Mouse (Mus musculus) spleen, adult 12 weeks (tissue): Measurements from ENCODE around the gene Mri1.

Experiments used
- DNase-seq: peaks from one replicate; pipeline ENCODE4 v3.0.0; 2022; ENCODE audit warnings: low spot score

Gene Mri1

DNA sequence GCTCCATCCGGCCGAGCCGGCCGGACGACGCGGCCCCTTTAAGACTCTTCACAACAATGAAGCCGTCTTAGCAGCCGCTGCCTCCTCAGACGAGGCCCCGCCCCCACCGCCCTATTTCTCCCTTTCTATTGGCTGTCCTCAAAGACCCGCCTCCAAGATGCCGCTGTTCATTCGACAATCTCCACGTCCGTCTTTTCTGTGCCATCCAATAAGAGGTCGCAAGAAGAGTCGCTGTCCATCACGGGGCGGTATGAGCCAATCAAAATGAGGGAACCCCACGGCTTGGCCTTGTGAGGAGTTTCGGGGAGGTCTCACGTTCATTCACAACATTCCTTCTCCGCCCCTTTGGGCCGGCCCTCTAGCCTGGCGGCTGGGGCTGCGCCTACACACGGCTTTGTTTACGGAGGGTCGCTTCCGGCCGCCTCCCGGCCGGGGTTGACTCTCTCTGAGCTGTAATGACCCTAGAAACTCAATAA, 20.1 kb downstream of the Mri1 start, which contains the start of gene Zswim4:
Gene Zswim4, minus strand, starts transcription at position 58 of the 476 bp plus-strand sequence.
- DNase-seq, result peak; percentile 96

DNA sequence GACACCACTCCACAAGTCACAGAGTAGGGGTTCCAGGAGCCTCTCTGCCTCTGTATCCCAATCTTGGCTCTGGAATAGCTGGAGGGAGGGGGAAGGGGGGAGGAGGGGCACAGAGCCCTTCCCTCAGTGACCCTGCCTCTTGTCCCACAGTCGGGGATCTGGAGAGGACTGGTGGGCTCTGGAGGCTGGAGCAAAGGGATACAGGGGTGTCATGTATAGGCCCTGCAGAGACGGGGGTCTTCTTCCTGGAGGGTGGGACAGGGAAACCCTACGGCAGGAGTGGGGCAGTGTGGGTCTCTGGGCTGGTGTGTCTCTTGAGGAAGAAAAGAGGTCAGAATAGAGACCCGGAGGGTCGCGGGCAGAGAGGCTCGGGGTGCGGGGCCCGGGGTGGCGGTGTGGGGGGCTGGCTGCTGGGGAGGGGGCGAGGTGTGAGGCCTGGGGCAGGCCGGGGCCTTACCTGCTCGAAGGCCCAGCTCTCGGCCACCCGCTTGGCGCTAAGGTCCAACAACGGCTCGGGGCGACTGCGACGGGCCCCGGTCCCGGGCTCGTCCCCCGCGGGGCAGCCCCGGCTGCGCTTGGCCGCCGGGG, 20.6 kb downstream of the Mri1 start:
- no peak for DNase-seq

DNA sequence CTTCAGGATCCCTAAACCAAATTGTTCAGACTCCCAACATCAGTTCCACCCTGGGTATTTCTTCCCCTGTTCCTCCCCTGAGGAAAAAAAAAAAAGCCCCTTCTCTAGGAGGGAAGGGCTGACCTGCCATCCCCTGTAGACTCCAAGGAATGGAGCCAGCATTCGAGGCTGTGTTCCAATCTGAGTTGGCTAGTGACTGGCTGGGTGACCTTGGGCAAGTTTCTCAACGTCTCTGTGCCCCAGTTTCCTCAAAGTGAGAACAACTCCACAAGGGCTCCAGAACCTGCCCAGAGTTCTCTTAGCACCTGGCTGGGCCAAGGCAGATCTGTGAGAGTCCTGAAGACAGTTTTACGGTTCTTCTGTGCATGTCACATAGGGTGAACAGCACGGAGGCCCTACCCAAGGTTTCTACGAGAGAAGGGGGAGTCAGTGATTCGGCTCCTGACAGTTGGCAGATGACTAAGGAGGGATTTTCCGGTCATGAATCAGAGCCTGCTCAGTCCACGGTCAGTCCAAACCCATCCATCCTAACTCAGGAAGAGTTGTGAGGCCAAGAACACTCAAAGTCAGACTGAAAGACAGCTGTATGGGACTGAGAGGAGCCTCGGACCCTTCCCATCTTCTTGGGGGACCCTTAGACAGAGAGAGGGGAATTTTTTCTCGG, 21.2 kb downstream of the Mri1 start:
- DNase-seq, result no peak

DNA sequence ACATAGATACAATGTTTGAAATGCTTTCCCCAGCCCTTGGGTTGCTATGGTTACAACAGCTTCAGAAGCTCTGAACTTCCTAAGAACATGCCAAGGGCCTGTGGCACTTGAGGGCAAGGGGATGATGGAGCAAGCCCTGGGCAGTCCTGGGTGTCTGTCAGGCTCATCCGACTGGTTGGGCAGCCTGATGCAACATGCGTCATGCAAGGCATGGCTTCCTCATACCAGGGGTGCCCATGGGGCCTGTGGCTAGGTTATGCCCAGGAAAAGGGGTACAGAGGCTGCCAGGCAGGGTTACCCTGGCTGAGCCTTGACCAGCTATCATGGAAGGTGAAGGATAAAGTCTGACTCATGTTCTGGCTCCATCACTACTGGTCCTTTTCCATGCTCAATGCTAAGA, 24.1 kb downstream of the Mri1 start:
- DNase-seq, result no peak

DNA sequence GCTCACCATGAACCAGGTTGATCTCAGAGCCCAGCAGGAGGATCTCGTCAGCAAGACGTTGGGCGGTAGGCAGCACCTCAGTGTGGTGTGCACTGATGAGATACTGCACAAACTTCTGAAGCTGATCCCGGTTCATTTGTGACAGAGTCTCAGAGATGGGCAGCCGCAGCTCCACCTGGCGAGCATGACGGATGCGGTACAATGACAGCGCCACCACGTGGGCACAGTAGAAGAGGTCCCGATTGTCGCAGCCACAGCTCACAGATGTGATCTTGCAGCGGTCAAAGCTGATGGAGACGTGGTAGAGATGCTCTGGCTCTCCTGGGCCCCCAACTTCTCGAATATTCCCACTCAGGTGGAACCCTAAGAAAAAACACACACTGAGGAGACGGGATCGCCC, 26.4 kb downstream of the Mri1 start:
- no peak for DNase-seq

DNA sequence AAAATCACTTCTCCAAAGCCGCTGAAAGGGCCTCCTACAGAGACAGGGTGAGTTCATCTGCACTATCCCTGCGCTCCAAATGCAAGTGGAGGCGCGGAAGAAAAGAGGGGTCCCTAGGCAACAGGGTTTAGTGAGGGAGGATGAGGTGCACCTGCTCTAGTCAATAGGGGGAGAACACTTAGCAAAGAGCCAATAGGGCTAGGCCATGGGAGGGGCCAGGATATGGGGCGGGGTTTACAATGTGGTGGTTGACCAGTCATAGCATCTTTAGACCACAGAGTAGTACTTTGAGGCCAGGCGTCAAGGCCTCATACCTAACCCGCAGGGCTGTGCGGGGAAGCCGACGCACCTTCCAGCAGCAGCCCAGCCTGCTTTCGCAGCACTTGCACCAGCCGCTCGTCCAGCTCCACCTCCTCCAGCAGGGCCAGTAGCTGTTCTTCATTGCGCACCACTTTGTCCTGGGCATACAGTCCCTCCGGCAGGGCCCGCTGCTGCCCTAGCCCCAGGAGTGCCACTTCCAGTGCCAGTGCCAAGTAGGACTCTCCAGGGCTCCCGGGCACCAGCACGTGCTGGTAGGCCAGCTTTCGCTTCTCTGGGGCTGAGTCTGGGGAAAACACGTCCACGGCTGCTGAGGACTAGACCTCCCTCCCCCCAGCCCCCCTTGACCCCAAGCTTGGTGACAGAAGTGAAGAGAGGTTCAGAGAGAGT, 33.6 kb downstream of the Mri1 start:
- DNase-seq, result no peak

DNA sequence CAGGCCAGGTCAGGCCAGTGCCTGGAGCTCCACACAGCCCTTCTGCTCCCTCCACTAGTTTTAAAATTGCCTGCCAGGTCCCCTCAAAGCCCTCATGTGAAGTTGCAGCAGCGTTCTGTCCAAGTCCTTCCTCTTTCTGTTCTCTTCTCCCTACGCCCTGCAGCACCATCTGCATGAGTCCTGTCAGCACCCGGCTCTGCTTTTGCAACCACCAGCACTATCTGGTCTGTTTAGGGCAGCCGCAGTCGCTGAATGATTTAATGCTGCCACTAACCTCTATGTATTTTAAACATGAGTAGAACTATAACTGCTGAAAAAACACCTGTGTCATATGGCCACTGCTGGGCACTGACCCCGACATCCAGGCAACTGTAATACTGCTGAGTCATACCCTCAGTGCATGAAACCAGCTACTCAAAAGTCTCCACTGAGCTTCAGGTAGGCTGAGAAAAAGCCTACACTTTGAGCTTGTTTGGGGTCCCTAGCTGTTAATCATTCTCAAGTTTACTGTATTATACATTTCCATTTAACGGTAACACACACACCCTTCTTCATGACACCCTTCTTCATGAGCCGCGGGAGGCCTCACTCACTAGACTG, 34.5 kb downstream of the Mri1 start:
- no peak for DNase-seq

DNA sequence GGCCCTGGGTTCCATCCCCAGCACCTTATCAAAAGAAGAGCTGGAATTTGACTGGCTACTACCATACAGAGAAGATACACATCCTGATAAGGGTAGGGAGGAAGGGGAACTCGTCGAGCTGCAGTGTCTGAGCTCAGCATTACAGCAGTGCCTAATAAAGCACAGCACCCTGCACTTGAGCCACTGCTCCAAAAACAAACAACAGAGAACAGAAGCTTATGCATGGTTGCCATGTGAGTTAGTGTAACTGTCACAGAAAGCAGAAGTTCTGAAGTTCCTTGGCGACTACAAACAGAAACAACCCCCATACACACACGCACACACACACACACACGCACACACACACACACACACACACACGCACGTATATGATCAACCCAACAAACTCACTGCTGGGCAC, 37.0 kb downstream of the Mri1 start:
- no peak for DNase-seq

DNA sequence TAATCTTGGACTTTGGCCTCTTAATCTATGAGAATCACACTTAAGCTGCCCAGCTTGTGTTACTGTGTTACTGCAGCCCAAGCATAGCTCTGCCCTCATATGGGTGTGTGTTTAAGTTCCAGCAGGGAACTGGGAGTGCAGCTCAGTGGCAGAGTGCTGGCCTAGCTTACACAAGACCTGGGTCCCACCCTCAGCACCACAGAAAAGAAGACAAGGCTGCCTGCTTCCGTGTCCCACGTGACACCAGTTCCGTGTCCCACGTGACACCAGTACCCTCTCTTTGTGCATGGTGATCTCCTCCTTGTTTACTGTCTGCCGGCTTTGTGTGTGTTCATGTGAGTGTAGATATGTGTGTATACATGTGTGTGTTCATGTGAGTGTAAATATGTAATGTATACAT, 39.0 kb downstream of the Mri1 start:
- no peak for DNase-seq

DNA sequence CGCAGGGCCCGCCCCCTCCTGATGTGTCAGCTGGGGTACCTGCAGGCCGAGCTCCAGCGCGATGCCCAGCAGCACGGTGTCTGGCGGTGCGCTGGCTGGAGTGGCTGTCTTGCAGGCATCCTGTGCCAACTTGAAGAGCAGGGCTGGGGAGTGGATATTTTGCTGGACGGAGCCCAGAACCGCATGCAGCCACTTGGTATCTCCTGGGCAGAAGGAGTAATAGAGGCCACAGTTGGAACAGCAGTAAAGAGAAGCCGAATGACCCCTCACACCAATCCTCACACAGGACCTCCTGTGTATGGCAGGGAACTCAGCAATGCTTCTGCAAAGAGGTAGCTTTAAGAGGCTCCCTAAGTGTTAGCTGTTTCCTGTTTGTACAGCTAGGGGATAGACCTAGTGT, 39.9 kb downstream of the Mri1 start:
- no peak for DNase-seq

DNA sequence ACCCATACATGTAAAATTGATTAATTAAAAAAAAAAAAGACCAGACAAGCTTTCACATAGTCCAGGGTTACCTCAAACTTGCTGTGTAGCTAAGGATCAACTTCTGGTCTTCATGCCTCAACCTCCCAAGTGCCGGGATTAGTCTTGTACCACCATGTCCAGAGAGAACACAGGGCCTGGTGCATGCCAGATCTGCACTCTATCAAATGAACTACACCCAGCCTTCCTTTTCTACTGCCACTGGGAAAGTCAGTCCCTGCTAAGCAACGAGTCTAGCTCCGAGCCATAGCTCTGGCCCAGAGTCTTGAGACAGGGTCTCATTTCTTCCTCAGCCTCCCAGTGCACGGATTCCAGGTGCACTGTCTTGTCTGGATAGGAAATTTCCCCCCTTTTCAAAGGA, 43.8 kb downstream of the Mri1 start:
- DNase-seq, result no peak

DNA sequence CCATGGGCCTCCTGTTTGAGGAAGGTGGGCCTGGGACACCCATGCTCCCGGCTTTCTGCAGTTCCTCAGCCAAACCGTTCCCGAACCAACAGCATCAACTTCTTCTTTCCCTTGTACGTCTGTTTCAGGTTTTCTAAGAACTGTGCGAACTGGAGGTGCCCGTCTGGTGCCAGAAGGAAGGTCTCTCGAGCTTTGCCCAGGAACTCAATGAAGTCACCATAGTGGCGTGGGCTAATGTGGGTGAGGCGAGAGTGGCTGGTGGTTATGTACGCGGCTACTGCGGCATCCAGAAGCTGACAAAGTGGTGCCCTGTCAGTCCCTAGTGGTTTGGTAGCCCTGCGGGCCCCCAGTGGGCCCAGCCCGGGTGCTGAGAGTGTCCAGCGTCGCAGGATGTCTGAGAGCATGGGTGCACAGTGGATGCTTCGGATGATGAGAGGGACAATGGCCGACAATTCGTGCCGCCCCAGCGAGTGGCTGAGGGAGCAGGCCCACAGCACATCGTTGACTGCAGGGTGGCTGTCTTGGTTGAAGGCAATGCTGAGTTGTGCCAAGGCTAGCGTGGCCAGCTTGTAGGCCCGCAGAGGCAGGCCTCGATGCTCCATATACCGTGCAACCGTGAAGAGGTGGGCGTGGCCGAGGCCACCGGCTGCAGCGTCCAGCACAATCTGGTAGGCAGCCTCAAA, 45.1 kb downstream of the Mri1 start:
- no peak for DNase-seq

DNA sequence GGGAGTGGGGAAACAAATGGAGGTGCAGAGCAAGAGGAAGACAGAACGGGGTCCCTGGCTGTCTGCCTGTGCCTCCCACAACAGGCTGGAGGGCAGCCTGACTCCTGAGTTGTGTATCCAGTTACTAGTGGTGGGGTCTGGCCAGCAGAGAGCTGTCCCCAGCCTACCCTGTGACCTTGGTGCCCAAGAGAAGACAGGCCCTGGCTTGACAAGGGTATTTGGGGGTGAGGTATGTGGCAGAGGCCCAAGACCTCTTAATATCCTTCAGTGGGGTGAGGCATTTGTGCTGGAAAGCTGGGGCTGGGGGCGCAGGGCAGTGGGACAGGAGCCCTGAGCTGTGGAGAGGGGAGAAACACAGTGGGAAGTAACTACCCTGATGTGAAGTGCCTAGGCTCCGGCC, 45.9 kb downstream of the Mri1 start:
- no peak for DNase-seq

DNA sequence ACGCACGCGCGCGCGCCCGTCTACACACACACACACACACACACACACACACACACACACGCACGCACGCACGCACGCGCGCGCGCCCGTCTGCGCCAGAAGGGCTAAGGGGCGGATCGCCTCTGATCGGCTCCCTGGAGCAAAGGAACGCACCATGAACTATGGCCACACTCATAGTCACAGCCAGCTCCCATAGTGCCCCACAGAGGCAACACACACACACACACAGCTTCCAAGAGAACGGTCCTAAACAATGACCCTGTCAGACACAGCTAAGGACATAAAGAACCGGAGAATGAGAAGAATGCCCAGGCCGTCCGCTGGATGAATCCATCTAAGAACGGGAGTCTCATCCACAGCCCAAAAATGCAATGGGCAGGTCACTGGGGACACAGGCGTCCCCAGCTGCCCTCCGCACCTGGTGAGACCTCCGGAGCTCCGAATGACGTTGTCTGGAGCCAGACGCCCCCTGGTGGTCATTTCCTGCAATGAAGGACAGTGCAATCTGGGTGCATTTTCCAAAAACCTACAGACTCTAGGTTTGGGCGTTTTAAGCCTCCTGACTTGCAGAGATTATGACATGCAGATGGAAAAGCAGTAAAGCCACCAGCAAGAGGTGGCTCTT, 46.8 kb downstream of the Mri1 start:
- peak; percentile 60 for DNase-seq

DNA sequence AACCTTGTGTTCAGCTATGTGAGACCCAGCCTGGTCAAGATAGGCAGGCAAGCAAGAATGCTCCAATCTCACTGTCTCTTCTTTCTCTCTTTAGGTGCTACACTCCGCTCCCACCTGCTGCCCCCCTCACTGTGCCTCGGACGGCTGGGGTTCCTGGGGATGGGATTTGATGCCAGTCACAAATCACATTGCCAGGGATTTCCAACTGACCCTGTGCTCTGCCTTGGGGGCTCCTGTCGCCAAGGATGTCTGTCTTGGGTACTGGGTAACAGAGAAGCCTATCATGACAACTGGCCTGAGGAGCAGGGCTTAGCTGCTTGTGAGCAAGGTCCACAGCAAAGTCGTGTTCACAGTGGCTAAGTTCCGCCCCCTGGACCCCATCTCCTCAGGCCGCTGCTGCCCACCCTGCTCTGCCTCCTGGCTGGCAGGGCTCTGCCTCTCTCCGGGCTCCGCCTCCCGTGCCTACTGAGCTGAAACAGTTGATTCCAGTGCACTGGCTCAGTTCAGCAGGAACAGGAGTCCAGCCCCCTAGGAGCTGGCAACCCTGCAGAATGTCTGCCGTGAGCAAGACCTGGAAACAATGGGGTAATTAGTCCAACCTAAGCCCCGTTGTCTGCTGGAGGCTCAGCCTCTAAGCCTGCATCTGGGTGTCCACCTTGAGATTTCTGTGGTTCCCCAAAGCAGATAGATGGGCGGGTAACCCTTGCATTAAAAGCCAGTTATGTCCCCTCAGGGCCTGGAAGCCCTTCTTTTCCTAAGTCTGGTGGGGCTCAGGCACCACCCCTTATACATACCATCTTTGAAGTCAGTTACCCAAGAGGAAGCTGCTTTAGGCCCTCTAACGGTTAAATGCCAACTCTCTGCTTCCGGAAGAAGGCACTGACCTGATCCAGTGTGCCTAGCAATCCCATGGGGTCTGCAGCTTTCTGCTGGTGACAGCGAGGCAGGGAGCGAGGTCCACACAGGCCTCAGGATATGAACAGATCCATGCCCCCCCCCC, 48.4 kb downstream of the Mri1 start:
- DNase-seq, result no peak

DNA sequence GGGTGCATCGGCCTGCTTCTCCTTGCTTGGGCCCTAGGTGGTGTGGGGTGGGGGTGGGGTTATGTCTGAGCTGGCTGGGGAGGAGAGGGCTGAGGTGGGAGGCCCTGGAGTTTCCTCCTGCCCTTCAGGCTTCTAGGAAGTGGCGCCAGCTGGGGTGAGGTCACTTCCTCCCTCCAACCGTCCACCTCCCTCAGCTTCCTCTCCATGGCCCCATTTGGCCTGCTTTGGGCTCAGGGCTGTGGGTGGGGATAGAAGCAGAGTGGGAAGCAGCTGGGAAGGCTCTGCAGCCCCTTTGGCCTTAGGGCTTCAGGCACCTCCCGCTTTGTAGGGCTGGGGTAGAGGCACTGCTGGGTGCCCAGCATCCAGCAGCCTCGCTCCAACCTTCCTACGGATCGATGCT, 49.3 kb downstream of the Mri1 start:
- no peak for DNase-seq

DNA sequence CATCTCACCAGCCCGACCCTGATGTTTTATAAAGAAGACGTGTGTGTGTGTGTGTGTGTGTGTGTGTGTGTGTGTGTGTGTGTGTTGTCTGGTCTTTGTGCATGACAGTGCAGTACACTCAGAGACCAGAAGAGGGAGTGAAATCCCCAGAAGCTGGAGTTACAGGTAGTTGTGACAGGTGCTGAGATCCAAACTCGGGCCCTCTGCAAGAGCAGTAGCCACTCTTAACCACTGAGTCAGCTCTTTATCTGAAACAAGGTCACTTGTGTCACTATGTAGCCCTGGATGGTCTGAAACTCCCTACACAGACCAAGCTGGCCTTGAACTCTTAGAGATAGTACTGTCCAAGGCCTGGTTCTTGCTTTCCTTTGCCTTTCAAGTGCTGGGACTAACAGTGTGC, 50.5 kb downstream of the Mri1 start:
- DNase-seq, result no peak

DNA sequence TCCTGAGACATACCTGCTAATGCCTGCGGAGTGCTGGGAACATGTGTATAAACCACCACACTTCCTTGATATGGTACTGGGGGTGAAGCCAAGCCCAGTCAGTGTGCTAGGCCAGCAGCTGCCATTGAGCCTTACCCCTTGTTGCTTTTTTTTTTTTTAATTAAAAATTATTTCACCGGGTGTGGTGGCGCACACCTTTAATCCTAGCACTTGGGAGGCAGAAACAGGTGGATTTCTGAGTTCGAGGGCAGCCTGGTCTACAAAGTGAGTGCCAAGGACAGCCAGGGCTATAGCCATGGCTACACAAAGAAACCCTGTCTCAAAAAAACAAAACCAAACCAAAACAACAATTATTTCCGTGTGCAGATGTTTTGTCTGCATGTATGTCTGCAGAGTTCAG, 52.1 kb downstream of the Mri1 start:
- no peak for DNase-seq

DNA sequence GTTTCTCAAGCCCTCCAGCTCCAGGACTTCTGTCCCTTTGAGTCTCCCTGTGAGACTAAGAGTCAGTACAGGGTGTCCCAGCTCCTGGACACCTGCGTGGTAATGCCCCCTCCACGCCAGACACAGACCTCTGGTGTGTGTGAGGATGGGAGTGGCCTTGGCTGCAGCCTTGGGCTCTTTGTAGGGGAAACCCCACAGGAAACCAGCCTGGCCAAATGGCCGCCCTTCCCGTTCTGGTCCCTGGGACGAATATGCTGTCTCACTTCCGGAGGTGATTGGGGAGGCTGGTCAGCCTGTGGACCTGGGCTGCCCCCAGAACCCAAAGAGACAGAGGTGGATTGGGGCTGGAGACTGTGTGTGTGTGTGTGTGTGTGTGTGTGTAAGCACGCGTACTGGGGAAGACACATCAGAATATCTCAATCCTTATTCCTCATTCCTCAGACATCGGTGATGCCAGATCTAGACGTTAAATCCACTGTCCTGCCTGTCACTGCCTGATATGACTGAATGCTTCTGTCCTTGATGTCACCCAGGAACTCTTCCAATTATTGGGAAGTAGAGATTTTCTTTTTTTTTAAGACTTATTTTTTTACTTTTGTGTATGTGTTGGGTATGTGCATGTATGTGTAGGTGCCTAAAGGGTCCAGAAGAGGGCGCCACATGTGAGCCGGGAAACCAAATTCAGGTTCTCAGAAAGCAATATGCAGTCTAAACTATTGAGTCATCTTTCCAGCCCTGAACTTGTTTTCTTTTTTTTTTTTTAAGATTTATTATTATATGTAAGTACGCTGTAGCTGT, 53.0 kb downstream of the Mri1 start:
- no peak for DNase-seq
